Mouse (Mus musculus): ENCODE measurements around the gene Dock4.

Dock4 gene

DNA sequence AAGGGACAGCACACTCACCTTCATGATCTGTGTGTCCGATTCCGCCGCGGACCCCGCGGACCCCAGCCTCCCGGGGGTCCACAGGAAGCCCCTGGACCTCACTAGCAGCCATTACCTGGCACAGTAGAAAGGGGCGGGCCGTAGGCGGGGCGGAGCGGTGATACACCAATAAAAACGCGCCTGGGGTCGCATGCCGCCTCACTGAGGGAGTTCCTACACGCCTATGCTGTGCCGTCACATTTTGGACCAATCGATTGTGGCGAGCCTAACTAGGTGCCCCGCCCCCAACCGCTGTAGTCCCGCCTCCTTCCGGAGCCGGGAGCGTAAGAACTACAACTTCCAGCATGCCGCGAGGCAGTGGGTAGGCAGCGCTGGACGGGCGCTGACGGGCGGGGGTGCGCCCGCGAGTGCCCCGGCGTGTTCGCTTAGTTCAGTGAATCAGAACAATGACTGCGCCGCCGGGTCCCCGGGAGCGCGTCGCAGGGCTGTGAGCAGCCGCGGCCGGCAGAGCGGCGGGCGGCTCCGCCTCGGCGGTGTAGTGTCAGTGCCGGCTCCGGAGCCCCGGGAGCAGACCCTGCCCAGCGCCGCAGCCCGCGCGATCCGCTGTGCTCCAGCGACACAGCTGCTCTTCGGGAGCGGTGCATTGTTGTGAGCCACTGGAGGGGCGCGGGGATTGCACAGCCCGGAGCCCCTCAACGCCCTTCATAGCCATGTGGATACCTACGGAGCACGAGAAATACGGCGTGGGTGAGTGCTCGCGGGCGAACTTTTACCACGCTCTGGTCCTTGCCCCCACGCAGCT is at the start of gene Dock4, which contains the start of gene Zfp277:
TSS of gene Dock4 (plus strand) at position 305 of the 802 bp plus-strand sequence.
TSS of gene Zfp277 (minus strand) at position 255 of the 802 bp plus-strand sequence.
- peak; percentile 99 for DNase-seq (ENCODE audit: low spot score)

DNA sequence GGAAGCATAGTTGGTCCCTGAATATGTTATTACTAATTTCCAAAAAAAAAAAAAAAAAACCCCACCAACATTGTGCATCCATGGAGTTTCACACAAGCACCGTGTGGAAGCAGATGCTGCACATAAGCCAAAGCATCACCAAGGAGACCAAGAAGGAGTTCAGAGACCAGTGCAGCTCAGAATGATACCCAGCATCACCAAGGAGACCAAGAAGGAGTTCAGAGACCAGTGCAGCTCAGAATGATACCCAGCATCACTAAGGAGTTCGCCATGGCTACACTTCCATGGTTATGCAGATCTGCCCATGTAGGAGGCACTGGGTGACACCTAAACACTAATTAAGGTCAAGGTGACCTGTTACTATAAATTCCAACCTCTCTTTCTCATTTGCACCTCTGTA is 46.8 kb upstream of the Dock4 start:
- no peak for DNase-seq (ENCODE audit: low spot score)

DNA sequence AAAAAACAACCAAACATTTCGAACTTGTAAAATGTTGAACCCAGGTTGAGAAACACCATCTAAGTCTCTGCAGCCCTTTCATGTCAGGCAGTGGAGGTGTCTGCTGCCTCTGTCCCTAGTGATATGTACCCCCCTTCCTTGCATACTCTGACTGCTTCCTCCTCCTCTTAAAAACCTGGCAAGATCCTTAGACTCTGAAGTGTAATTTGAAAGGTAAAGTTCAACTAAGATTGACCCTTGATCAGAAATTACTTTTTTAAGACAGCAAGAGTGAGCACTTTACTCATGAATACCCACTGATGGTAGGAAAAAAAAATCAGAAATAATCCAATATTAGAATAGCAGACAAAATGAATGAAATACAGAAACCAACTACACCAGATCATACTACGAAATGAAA is 46.4 kb upstream of the Dock4 start:
- no peak for DNase-seq (ENCODE audit: low spot score)

DNA sequence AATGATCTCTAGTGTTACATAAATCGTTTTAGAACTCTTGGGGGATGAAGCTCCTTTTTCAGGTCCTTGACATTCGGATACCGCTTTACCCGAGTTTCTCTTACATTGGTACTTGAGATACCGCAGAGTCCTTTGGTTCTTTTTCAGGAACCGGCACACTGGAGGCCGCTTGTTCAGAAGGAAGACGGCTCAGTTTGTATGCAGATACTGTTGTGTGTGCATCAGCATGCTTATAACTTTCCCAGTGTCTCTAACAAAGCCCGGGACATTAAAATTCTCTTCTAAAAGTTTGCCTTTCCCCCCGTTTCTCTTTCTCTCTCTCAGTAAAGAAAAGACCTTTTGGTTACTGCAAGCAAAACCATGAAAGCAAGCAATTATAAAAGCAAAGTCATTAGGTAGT is 45.9 kb upstream of the Dock4 start:
- no peak for DNase-seq (ENCODE audit: low spot score)

DNA sequence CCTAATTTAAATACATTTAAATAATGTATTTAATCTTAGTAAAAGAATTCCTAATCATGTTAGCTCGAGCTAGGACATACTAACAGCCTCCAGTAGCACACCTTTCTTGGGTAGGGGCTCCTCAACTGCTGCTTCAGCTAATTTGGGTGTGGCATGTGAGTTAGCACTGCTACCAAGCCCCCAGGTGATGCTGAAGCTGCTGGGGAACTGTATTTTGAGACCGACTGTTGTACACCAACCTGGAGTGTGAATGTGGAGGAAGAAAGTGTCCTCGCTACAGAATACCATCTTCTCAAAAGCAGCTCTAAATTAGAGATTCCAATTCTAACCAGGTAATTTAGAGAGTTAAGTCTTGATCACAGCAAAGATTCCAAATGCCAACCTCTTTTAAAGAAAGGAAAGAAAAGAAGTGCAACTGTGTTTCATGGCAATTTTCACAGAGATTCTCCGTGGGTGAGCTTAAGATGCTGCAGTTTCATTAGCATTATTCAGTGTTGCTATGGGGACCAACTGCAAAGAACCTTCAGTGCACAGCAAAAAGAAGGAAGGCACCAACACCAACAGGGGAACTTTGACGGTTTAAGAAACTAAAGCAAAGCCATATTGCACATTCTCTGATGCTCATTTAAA is 31.0 kb upstream of the Dock4 start:
- no peak for DNase-seq (ENCODE audit: low spot score)

DNA sequence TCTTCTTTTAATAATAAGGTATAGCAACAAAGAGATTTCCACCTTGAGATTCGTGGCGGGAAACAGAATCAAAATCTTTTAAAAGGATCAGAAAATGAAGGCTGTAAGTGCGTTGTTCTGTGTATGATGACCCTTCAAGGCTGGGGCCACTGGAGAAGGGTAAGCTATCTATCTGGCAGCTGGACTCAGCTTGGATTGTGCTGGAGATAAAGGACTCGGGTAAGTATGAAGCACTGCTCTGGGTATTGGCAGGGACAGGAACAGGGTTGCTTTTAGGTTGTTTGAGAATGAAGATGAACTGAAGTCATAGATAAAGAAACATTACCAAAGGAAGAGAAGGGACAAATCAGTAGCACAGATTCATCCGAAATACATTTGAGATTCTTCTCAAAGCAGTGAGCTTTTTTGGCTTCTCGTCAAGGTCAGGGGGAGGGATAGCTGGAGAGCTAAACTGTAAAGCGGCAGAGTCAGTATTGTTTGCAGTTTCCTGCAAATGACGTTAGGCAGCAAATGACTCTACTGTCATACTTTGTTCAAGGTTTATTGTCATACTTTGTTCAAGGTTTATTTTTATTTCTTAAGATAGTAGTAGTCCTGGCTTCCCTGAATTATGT is 30.3 kb upstream of the Dock4 start:
- DNase-seq (ENCODE audit: low spot score) = no peak

DNA sequence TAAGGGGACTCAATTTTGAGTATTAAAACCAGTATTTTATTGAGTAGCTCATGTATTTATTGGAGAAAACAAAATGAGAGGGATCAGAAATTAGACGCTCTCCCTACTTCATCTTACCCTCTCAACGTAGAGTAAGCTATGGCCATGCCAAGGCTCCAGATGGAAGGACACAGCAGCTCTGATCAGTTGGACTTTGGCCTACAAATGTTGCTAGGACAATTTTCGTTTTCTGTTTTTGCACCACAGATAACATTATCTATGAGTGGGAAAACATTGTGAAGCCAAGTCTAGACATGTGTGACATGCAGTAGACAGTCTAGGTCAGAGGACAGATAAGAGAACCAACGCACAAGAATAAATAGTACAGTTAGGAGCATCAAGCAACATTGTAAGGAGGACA is 28.5 kb upstream of the Dock4 start:
- DNase-seq (ENCODE audit: low spot score) = no peak

DNA sequence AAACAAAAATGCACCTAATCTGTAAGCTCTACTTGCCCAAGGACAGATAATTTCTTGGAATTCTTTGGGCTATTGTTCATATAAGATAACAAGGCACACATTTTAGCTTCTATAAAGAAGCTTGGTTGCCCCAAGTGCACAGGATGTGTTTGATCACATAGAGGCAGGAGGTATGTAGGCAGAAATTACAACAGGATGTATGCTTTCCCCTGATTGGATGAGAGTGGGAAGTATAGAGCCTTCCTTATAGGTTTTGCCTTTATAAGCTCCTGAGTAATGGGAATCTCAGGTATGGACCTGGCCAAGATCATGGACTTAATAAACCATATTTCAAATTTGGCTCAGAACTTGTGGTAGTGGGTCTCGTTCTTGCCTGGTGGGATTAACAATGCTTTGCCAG is 20.8 kb upstream of the Dock4 start:
- DNase-seq (ENCODE audit: low spot score) = peak; percentile 2

DNA sequence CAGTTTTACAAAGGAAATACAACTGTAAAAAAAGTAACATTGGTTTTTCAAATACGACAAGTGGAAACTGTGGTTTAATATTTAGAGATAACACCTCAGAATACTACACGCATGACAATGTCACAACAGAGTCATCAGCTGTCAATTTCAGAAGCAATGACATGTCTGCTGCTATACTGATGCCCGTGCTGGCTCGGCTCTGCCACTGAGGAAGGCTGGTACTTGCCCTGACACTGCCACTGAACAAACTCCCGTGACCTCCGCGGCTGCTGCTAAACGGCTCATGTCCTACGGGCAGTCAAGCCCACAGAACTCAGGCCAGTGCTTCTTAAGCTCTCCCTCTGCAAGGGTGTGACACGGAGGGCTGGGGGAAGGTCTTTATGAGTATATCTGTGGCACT is 18.1 kb upstream of the Dock4 start:
- no peak for DNase-seq (ENCODE audit: low spot score)

DNA sequence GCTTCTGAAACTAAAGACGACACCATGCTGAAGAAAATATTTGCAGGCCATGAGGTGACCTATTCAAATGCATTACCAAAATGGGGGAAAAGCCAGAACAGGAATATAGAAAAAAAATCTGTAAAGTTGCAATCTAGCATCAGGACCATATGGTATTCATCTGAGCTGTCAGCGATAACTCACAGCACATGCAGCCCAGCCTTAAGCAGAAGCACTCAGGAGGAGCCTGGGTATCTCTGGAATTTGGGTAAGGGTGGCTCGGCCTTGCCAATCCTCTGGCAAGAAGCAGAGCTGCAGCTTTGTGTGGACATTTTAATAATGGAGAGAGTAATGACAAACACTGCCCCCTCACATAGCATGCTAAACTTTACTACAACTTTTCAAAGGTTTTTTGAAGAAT is 15.8 kb upstream of the Dock4 start:
- peak; percentile 70 for DNase-seq (ENCODE audit: low spot score)

DNA sequence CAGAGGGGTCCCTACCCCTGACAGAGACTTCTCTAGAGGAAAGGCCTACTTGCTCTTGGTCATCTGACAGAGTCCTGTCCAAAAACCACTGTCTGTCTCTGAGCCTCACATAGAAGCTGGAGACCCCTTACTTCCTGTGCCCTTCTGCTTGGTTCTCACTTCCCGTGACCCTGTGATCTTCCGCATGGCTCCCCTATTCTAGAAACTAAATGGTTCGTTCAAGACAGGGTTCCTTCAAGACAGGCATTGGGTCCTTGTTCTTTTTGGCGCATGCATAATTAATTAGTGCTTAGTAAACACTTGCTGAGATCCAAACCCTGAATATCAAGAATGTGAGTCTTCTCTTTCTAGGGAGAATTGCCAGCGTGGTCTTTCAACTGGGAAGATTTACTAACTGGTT is 14.7 kb upstream of the Dock4 start:
- DNase-seq (ENCODE audit: low spot score) = no peak

DNA sequence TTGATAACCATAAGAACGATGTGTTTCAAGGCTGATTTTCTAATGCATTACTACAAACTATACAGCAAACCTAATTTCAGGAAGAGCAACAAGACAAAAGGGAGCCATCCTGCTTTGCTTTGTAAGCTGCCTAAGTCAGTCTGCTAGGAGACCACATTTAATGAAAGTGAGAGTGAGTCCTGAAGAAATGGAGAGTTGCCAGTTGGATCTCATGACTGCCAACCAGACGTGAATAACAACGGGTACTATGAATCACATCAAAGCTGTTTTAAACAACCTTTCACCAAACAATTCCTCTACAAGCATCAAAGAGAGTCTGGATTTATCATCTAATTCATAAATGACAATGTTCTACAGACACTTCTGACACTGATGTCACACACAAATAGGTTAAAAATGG is 11.7 kb upstream of the Dock4 start:
- DNase-seq (ENCODE audit: low spot score) = no peak

DNA sequence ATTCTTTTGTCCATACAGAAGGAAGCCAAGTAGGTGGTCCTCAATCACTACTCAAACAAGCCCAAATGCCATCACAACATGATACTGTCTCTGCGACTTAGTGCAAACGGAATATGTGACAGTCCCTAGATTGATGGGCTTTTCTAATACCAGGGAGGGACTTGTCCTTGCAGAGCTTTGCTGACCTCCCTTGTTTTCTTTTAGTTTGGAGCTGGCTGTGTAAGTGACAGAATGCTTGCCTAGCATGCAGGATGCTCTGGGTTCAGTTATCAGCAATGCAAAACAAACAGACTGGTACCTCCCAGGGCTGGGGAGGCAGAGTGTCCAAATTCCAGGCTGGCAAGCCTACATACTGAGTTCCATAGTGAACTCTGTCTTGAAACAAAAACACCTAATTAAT is 7.7 kb upstream of the Dock4 start:
- peak; percentile 73 for DNase-seq (ENCODE audit: low spot score)

DNA sequence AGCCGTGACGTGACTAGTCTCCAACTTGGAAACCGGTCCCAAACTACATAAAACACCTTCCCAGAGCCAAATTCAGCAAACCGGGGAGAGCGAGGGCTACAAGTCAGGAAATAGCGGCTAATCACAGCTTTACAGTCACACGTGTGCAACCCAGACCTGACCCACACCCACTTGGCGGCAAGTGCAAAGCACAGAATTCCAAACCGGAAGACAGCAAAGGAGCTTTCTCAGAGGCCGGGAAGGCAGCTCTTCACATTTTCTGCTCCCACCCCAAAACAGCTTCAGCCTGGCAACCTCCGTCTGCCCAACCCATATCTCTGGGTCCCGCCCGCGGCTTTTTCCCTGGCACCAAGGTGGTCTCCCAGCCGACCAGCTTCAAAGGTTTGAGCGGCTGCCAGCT is 546 bp upstream of the Dock4 start:
- peak; percentile 52 for DNase-seq (ENCODE audit: low spot score)

DNA sequence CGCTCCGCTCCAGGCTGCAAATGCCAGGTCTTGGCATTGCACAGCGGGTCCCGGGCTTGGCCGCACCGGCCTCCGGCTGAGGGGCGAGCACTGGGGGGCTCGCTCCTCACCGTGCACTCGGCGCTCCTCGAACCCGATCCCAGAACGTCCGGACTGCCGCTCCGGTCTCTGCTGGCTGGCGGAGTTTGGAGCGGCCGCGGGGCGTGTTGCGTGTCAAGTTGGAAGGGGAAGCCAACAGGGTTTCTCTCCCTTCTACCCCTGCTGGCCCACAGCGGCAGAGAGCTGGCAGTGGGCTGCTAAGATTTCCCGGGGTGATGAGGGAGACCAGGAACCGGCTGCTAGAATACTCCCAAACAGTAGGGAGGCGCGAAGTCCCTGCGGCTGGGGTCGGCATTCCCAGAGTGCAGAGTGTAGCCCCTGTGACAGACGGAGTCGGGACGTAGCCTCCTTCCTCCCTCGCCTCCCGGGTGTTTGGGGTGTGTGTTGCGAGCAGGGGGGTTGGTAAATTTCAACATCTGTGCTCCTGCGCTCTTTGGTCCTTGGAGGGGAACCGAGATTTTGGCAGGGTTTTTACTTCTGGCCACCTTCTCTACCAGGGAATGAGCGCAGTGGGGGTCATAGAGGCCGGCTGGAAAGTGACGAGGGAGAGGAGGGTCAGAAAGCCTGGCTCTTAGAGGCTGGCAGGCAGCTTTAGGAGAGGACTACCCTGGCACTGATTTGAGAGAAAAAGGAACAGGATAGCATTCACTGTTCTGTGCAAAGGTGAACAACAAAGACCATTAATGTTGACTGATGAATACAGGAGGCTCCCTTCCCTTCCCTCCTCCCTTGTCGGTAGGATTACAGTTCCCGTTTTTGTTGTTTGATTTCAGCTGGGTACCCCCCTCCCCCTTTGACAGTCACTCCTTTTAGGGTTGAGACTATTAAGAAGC is 964 bp downstream of the Dock4 start:
- peak; percentile 65 for DNase-seq (ENCODE audit: low spot score)

DNA sequence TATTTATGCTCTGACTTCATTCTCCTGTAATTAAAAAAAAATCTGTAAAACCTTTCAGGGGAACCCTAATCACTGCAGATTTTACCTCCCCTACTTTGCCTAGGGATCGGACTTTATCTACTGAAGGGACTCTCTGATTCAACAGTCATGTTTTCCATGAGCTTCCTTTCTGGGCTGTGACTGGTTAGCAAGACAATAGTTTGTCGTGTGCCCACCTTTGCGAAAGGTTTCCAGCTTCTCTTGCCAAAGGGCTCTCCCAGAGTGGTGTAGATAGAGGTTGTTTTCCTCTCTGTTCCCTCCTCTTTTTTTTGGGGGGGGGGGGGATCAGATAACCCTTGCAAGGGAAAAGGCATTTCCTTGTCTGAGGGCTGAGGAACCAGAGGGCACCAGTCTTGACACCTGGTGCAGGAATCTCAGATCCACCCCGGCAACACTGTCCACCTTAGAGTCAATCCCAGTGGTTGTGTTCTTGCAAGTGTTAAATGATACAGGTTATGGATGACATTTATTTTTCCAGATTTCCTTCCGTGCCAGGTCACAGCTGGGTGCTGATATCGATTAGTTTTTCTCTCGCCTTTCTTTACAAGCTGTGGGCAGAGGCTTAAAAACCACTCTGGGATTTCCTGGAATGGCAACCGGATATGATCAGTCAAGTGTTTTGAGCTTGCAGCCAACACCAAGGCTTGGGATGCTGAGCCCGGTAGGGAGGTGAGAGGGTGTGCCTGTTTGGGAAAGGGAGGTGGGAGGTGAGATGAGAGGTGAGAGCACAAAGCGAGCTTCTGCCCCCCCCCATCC is 2.0 kb downstream of the Dock4 start:
- DNase-seq (ENCODE audit: low spot score) = no peak

DNA sequence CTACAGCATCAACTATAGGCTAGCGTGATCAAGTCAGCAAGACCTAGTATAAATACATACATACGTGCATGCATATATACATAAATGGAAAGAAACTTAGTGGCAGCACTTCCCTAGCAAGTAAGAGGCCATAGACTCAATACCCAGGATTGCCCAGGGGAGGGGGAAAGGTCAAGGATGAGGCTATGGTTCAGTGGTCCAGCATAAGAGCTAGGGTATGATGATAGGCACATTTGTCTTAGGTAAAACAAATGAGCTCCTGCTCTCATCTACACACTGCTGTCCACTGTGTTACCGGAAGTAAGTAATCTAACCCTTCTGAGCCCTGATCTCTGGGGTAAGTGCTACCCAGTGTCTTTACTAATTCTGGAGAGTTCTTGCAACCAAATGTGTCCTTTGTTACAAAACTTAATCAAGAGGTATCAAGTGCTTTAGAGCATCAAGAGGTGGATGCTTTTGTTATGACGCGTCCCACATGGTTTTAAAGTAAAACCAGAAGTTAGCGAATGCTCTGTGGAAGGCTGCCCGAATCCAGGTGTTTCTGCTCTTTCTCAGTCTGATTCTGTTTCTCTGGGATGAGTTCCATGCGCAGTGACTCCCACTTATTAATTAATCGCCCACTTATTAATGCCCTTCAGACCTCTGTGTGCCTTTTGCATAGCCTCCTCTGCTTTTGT is 3.5 kb downstream of the Dock4 start:
- peak; percentile 52 for DNase-seq (ENCODE audit: low spot score)

DNA sequence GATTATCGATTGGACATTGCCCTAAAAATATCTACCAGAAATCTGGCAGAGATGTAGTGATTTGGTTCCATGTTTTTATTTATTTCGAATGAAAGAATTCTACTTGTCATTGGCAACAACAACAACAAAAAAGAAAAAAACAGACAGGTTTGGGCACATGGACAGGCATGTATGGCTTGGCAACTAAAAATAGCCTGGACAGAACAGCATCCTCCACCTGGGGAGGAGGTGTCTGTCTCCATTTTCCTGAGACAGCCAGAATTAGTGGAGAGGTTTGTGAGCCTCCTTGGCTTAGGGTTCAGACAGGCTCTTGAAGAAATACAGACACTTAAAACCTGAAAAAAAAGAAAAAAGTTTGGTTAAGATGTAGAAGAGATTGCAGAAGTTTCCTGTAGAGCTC is 10.8 kb downstream of the Dock4 start:
- no peak for DNase-seq (ENCODE audit: low spot score)

DNA sequence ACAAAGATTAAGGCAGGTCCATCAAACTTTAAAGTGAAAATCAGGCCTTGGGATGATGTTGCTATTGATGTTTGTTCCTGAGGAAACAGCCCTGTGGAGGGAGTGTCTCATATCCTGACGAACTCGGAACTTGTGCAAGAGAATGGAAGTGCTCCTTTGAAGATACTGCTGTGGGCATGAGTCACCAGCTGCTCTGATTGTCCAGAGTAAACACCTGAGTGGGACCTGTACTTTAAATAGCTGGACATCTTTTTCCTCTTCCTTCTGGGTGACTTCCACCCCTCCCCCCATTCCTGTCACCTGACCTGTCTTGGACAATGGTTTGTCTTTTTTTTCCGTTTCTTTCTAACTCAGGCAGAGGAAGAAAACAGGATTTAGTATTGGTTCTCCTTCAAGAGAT is 13.2 kb downstream of the Dock4 start:
- no peak for DNase-seq (ENCODE audit: low spot score)

DNA sequence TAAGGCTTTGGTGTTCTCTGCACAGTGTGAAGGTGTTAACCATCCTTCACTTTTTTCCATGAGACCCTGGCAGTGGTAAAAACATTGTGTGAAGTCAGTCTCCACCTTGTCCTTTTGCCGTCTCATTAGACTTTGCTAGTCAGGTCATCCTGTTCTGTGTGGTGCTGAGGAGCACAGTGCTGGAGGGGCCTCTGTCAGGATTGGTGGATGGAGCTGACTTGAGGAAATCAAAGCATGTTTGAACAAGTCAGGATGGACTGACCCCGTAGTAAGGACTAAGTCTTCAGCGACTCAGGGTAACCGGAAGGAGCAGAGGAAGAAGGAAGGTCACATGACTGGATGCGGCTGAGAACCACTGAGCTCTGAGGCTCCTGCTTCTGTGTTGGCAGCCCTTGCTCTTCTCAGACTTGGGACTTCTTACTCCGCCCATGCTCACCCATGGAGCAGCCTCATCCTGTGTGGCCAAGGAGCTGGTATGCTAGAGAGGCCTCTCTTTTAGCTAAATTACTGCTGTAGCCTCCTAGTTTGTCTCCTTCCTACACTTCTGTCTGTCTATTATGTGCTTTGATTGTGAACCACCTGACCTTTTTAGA is 14.0 kb downstream of the Dock4 start:
- DNase-seq (ENCODE audit: low spot score) = no peak

Data from embryo, embryonic 10 days (tissue).